Mouse (Mus musculus) bone marrow, adult 2 months (tissue): ENCODE measurements around the gene Anks1b.

ENCODE experiments used
- CTCF ChIP-seq: fragments of 200-500 bp; IDR thresholded peaks from 2 replicates; pipeline ENCODE4 v1.5.1; 2011; ENCODE audit warnings: low read length, control low read depth; ENCODE audit not compliant: control insufficient read depth, insufficient read depth
- POLR2A ChIP-seq: fragments of 200-500 bp; IDR thresholded peaks from 2 replicates; pipeline ENCODE4 v1.6.1; 2011; ENCODE audit warnings: low read depth, mild to moderate bottlenecking, control low read depth, low read length, borderline replicate concordance; ENCODE audit not compliant: control insufficient read depth

GRCm38 (mm10) chr10:90464906-90465305 is 591.6 kb downstream of the Anks1b start:
- TF ChIP-seq POLR2A (no peak), CTCF (no peak)
